Mouse (Mus musculus): ENCODE measurements around the gene Hoxd11. TPM values are rescaled to one million over a fixed set of nuclear protein-coding genes. Genes with fewer than 3 reads are reported as not detected.

The Hoxd11 gene
- total RNA-seq, 2 experiments from 2014 or later, result not detected

DNA sequence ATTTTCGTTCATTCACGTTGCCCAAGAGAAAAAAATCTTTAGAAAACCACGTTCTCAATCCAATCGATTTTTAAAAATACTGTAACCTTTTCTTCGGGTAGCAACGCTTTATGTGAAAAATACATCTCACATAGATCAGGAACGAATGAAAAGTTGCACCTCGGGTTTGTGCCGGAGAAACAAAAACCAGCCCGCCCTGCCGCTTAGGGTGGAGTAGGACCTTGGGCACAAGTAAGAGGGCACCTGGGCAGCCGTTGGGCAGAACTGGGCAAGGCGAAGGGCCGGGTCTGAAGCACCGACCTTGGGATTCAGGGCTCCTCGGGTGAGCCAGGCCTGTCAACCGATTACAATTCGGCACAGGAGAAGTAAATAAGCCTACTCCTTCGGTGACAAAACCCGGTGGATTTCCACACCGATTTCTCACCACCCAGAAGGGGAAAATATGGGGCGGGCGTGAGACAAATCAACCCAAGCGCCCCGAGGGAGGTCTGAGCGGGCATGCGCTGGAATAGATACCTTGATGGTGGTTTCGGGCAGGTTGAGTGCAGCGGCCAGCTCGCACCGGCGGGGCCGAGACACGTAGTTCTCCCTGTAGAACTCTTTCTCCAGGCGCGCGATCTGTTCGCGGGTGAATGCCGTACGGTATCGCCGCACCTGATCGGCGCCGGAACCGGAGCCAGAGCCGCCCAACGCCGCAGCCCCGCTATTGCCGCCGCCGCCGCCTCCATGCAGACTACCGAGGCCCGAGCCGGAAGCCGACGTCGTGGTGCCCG, 21.9 kb upstream of the Hoxd11 start:
- TF ChIP-seq CTCF (conservative IDR thresholded peaks at IDR 0.05), result no peak
- no peak for DNase-seq (ENCODE audit: low spot score in 2 of 2)
- H3K4me3 ChIP-seq, result no peak overlapping the region
- H3K27ac ChIP-seq, result no peak overlapping the region

DNA sequence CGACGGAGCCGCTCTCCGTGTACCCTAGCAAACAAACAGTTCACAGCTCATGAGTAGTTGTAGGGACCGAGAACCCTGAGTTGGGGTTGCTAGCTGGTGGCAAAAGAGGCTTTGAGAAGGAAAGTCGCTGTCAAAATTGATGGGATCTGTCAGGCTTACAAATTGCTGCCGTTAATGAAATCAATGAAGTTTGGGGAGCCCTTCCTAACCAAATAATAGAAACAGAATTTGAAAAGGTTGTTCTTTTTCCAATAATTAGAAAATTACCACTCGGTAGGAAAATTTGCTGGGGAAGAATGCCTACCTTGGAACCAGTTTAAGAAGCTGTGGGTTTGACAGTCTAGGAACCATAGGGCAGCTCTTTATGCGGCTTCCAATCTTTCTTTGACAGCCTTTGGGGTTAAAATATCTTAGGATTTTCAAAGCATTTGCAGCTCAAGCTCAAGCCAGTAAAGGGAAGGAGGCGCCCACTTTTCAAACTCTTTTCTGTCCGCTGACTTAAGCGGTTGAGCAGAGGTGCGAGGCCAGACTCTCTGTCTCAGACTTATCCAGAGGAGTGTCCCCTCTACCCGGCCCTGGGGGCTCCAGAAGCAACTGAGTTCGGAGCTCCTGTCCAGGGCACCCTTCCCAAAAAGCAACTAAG, 21.2 kb upstream of the Hoxd11 start:
- no peak overlapping the region for H3K4me3 ChIP-seq
- no peak overlapping the region for H3K27ac ChIP-seq
- no peak for DNase-seq (ENCODE audit: low spot score in 2 of 2)
- TF ChIP-seq CTCF (conservative IDR thresholded peaks at IDR 0.05), result no peak

DNA sequence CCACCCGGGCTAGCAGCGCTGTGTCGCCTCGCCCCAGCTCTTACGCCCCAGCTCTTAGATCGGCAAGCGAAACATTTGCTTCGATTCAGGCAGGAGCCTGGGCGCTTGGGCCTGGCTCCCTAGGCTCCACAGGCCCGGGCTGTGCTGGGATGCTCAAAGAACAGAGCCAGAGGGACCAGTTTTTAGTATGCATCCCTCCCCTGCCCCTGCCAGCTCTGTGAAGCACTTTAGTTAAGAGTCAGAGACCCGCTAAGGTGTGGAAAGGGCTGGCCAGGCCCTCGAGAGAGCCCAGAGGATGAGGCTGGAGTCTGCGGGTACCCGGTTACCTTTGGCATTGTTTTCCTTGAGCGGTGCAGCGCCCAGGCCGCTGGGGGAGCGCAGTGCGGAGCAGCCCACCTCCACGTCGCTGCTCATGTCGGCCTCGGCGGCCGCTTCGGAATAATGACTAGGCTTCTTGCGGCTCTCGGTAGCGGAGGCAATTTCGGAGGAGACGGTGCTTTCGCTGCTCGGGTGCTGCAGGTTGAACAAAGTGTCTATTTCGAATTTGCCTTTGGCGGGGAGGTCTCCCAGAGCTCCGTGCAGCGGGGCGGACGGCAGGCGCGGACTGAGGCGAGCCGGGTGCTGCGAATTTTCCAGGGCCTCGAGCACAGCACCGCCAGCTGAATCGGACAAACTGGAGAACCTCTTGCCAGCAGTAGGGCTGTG, 20.5 kb upstream of the Hoxd11 start:
- no peak overlapping the region for H3K4me3 ChIP-seq
- no peak for DNase-seq (ENCODE audit: low spot score in 2 of 2)
- H3K27ac ChIP-seq, result no peak overlapping the region
- TF ChIP-seq CTCF (conservative IDR thresholded peaks at IDR 0.05), result no peak

DNA sequence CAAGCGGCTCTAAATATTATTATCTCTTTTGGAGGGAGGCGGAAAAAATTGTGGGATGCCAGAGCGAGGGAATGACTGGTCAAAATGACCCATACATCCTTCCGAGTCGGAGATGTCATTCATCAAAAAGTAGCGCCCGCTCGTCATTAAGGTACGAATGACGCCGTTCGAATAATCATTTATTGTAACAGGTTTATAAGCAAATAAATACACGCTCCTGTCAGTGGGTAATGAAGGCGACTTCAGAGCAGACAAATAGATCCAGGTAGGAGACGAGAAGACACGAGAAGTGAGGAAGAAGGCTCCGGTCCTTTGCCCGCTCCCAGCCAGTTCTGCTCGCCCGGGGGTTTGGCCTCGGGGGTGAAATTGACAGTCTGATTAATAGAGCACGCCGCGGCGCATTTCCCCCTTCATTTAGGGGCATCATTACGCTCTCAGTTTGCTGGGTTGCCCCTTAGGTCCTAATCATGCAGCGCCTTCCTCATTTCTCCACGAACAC, 19.8 kb upstream of the Hoxd11 start, which contains the start of gene Evx2:
Gene Evx2, minus strand, starts transcription at position 51 of the 499 bp plus-strand sequence.
- TF ChIP-seq CTCF (conservative IDR thresholded peaks at IDR 0.05), result no peak
- no peak for DNase-seq (ENCODE audit: low spot score in 2 of 2)
- H3K27ac ChIP-seq, result no peak within 1 kb of the TSS
- H3K4me3 ChIP-seq, result no peak within 1 kb of the TSS

DNA sequence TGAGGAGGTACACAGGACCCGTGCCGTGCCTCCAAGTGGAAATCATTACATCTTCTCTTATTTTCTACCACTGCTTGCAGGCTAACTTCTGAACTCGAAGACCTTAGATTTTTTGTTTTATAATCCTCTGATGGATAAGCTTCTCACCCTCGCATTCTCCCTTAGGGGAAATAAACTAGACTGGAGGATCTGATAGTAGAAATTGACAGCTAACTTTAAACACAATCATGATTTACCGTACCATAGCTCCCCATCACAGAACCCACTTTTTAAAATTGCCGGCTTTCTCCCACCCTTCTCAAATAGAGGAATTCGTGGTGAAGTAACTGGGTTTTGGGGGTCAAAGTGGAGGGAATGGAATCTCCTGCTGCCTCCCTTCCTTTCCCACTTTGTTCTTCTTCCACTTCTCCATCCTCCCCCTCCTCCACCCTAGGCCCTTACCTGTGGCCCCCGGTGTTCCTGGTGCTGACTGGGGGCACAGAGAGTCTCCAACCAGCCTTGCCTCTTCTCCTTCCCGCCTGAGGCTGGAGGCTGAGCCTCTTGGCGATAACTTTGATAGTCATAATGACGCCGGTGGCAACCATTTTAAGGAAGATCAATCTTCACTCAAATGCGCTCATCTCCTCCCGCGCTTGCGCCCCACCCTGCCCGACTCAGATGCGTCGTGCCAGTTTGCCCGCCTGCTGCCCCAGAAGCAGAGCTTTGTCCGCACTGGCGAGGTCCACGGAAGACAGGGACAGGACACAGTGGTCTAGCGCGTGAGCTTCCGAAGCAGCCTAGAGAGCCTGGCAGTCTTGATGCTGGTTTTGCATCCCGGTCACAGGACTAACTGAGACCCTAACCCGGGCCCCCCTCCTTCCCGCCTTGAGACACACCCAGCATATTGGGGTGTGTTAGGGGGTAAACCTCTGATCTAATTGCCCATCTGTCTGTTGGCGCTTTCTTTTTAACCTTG, 18.7 kb upstream of the Hoxd11 start:
- TF ChIP-seq CTCF (conservative IDR thresholded peaks at IDR 0.05), result no peak
- no peak for DNase-seq (ENCODE audit: low spot score in 2 of 2)
- no peak overlapping the region for H3K27ac ChIP-seq
- no peak overlapping the region for H3K4me3 ChIP-seq

DNA sequence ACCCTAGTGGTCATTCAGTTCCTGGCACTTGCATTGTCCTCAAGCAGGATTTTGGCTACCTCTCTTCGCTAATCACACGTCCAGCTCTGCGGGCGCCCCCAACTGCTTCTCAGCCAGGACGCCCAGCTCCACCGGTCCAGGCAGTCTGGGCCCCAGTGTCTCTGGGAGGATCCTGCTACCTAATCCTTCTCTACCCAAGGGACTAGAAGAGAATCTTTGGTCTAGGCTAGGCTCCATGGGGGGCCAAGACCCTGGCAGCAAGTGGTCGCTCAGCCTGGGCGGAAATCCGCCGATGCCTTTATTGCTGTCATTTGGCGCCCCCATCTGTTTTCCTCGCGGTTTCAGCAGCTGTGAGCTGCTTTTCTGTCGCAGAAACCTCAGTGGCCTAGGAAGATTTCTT, 17.7 kb upstream of the Hoxd11 start:
- peak; percentile 17 to 53 for DNase-seq (ENCODE audit: low spot score in 2 of 2)
- H3K27ac ChIP-seq, result no peak overlapping the region
- TF ChIP-seq CTCF (conservative IDR thresholded peaks at IDR 0.05), result peak; percentile 78
- no peak overlapping the region for H3K4me3 ChIP-seq

DNA sequence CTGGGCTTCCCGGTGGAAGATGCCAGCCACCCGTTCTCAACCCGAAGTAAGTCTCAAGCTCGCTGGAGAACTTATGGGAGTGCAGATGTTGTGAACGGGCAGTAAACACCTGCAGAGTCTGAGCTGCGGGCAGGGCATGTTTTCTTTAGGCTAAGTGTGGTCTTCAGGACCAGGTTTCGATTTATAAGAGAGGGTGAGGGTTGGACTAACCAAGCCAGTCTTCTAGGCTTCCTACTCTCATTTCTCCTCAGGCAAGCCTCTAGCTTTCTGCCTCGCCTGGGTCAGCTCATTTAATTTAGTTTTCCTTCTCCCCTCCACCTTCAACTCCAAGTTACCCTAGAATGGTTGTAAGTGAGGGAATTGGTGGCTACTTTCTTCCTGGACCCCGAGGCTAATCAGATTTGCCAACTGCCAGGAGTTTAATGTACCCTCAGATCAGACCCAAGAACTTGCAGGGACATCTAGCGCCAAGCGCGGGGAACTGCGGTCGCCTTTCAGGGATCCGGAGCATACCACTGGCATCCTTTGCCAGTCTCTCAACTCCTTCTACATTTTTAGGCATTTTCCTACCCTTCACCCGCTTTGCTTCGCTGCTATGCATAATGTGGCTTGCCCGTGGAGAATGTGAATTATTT, 15.9 kb upstream of the Hoxd11 start:
- peak; percentile 33 to 52 for DNase-seq (ENCODE audit: low spot score in 2 of 2)
- peak; percentile 88 for TF ChIP-seq CTCF (conservative IDR thresholded peaks at IDR 0.05)
- no peak overlapping the region for H3K4me3 ChIP-seq
- no peak overlapping the region for H3K27ac ChIP-seq

DNA sequence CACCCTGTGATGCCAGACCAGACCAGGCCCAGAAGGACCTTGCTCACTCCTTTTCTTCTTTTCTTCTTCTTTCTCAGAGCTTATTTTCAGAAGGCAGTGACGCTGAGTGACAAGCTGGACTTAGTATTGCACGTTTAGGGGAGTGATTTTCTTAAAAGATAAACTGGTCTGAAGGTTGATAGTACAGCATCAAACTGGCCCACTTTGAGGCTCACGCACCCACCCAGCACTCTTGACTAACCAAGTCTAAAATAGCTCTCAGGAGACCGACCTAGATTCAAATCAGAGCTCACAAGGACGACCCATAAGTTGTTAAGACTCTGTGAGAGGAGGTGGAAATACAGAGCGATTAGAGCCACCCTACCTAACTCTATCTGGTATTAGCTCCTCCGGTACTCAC, 12.9 kb upstream of the Hoxd11 start:
- TF ChIP-seq CTCF (conservative IDR thresholded peaks at IDR 0.05), result no peak

DNA sequence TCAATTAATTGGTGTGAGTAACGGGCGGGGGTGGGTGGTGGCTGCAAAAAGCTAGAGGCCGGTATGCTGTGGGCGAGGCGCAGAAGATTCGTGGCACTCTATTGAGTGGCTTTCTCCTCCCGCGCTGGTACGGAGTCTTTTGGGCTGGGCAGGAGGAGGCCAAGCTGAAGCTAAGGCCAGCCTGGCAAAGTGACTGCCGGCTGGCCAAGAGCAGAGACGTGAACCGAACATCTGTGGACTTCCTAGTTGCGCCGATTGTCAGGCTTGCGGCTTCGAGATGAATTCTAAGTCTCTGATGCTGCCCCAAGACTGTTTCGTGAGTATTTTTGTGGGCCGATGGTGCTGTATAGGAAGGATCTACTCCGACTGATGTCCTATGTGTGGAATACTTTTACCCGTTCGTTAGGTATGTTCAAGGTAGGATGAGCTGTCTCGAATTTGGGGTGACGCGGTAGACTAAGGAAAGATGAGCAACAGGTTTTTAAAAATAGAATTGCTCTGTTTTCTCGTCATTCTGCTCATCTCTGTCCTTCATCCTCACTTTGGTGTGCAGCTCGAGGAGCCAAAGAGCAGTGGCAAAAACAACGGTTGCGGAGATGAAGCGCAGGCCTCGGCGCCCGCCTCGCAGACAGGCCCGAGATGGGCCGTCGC, 12.0 kb upstream of the Hoxd11 start:
- Histone ChIP-seq H3K4me3 (no peak overlapping the region), H3K27ac (no peak overlapping the region)
- no peak for DNase-seq (ENCODE audit: low spot score in 2 of 2)
- TF ChIP-seq CTCF (conservative IDR thresholded peaks at IDR 0.05), result no peak

More for the DNA sequence above, 12.9 kb upstream of the Hoxd11 start:
- DNase-seq (ENCODE audit: low spot score in 2 of 2), result no peak
- Histone ChIP-seq H3K27ac (no peak overlapping the region), H3K4me3 (no peak overlapping the region)

DNA sequence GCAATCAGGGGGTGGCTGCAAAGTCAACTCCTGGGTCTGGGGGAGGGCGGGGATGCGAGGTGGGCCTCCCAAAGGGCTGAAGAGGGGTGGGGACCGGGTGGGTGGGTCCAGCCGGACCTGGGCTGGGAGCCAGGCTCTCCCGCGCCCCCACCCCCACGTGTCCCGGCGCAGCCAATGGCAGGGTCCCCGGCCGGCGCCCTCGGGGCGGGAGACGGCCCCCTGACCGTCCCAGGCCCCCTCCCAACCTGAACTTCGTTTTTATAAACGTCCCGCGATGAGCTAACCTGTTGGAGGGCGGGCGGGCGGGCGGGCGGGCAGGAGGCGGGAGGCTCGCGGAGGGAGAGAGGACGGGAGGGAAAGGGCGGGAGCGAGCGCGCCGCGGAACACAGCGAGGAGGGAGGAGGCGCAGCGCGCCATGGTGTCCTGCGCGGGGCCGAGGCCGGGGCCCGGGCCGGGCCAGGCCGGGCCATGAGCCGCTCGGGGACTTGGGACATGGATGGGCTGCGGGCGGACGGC, 11.5 kb upstream of the Hoxd11 start, which contains the start of gene Hoxd13:
Gene Hoxd13, plus strand, starts transcription at position 469 of the 516 bp plus-strand sequence.
- H3K4me3 ChIP-seq, result no peak within 1 kb of the TSS
- no peak for TF ChIP-seq CTCF (conservative IDR thresholded peaks at IDR 0.05)
- H3K27ac ChIP-seq, result no peak within 1 kb of the TSS
- DNase-seq (ENCODE audit: low spot score in 2 of 2), result no peak

All from layer of hippocampus, adult 2 months (tissue).